Mouse (Mus musculus) right cerebral cortex, postnatal 10 days (tissue): ENCODE data around the gene Idh1.
A peak's percentile ranks its signal among the peaks of the same experiment; 100 is the strongest.

Experiments used
- DNase-seq, 2 experiments: peaks; one replicate each; pipeline ENCODE4 v3.0.0; 2021; ENCODE audit warnings: low spot score in 2 of 2

The Idh1 gene

GRCm38 (mm10) chr1:65176912-65177311, 9.4 kb downstream of the Idh1 start:
- DNase-seq, result no peak

- DNase-seq, result no peak
These were observed 10.1 kb downstream of the Idh1 start for GRCm38 (mm10) chr1:65176171-65176570.

- DNase-seq, result no peak
These were observed 12.6 kb downstream of the Idh1 start for GRCm38 (mm10) chr1:65173716-65174115.

GRCm38 (mm10) chr1:65171579-65171978, 14.7 kb downstream of the Idh1 start:
- DNase-seq, result no peak

GRCm38 (mm10) chr1:65169947-65170346, 16.4 kb downstream of the Idh1 start:
- no peak for DNase-seq

- no peak for DNase-seq
These were observed 16.8 kb downstream of the Idh1 start for GRCm38 (mm10) chr1:65169536-65169935.

- DNase-seq, result no peak
These were observed 18.8 kb downstream of the Idh1 start for GRCm38 (mm10) chr1:65167496-65167895.

GRCm38 (mm10) chr1:65162210-65162609, 24.1 kb downstream of the Idh1 start:
- DNase-seq, result peak in 1 of 2 experiments; percentile 47

- no peak for DNase-seq
These were observed 30.2 kb downstream of the Idh1 start for GRCm38 (mm10) chr1:65156111-65156510.

- DNase-seq, result no peak
These were observed 31.5 kb downstream of the Idh1 start for GRCm38 (mm10) chr1:65154814-65155213.

GRCm38 (mm10) chr1:65147971-65148370, 38.3 kb downstream of the Idh1 start:
- DNase-seq, result no peak

GRCm38 (mm10) chr1:65147326-65147725, 39.0 kb downstream of the Idh1 start:
- DNase-seq, result no peak

- no peak for DNase-seq
These were observed 39.7 kb downstream of the Idh1 start for GRCm38 (mm10) chr1:65146601-65147000.

GRCm38 (mm10) chr1:65144783-65145182, 41.5 kb downstream of the Idh1 start:
- DNase-seq, result no peak

GRCm38 (mm10) chr1:65137560-65137959, 48.7 kb downstream of the Idh1 start:
- DNase-seq, result no peak

GRCm38 (mm10) chr1:65132833-65133232, 53.5 kb downstream of the Idh1 start:
- no peak for DNase-seq

- no peak for DNase-seq
These were observed 54.6 kb downstream of the Idh1 start for GRCm38 (mm10) chr1:65131671-65132070.

- DNase-seq, result no peak
These were observed 56.1 kb downstream of the Idh1 start for GRCm38 (mm10) chr1:65130226-65130625.

- peak in 1 of 2 experiments; percentile 41 for DNase-seq
These were observed 56.6 kb downstream of the Idh1 start for GRCm38 (mm10) chr1:65129634-65130180.

- peak; percentile 46 to 48 for DNase-seq
These were observed 63.5 kb downstream of the Idh1 start, which contains the start of gene D630023F18Rik for GRCm38 (mm10) chr1:65122574-65123372. Gene D630023F18Rik (minus strand): TSS chr1:65123214.

- DNase-seq, result no peak
These were observed 66.9 kb downstream of the Idh1 start, which contains the start of gene Gm28845 for GRCm38 (mm10) chr1:65119438-65119837. Gene Gm28845 (minus strand): TSS chr1:65119558.

GRCm38 (mm10) chr1:65118150-65118913, 68.0 kb downstream of the Idh1 start:
- no peak for DNase-seq
